Mouse (Mus musculus) ES-Bruce4 (cell line): ENCODE measurements around the gene Dennd4a.

Experiments
- CTCF ChIP-seq: IDR thresholded peaks from one replicate; pipeline ENCODE4 v1.8.1; 2011; ENCODE audit warnings: low read depth, low read length
- POLR2A ChIP-seq: IDR thresholded peaks from one replicate; pipeline ENCODE4 v1.8.1; 2011; ENCODE audit warnings: low read length; ENCODE audit not compliant: insufficient read depth

DNA sequence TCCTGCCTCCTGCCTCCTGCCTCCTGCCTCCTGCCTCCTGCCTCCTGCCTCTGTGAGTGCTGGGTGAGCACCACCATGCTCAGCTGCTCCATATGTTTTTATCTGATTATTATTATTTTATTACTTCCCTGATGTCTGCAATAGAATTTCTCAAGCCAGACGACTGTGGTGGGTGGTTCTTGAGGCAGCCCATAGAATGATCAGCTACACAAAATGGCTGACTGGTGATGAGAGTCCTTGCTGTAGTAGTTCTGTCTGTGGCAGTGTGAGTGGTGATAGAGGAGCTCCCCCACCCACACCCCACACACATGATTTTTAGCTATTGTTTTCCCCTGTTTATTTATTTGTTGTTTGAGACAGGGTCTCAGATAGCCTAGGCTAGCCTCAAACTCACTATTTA lies 43.3 kb upstream of the Dennd4a start:
- TF ChIP-seq POLR2A (no peak), CTCF (no peak)
